Mouse (Mus musculus): ENCODE data around the gene Dusp7. TPM values are rescaled to one million over a fixed set of nuclear protein-coding genes. Genes with fewer than 3 reads are reported as not detected.
A peak's percentile ranks its signal among the peaks of the same experiment; 100 is the strongest.

Dusp7 gene
- polyA plus RNA-seq, 1 experiment from 2014 or later = 17.0 TPM

- Histone ChIP-seq H3K27ac (ENCODE audit: low read depth, low read length) (peak overlapping the region; percentile 59; the same call in 1 of the 2 replicates), H3K4me2 (peak overlapping the region; percentile 32), H3K27me3 (ENCODE audit: control insufficient read depth, insufficient read depth, low read length) (no peaks in the 10 kb centered on the region), H3K4me1 (ENCODE audit: control insufficient read depth, insufficient read depth, low read length) (peaks cover 29% of the 10 kb centered on the region), H3K4me3 (ENCODE audit: low read depth, low read length) (no peak overlapping the region), H3K36me3 (ENCODE audit: control insufficient read depth, insufficient read depth, low read length) (no peaks in the 10 kb centered on the region), H3K9me3 (ENCODE audit: control insufficient read depth, low read length) (no peaks in the 10 kb centered on the region), H3K9ac (ENCODE audit: low read length) (peak overlapping the region; percentile 22; the same call in 1 of the 2 replicates)
- ATAC-seq (ENCODE audit: low FRiP score) = peak; percentile 75
- peak; percentile 93 for DNase-seq (ENCODE audit: low spot score, missing footprints)
- WGBS = 0% methylated on average over 2 of the region's 2 CpGs
Measured at GRCm38 (mm10) chr9:106420608-106421007, 52.2 kb downstream of the Dusp7 start.

GRCm38 (mm10) chr9:106421033-106421864, 52.8 kb downstream of the Dusp7 start:
- peak overlapping the region; percentile 22; the same call in 1 of the 2 replicates for H3K9ac ChIP-seq (ENCODE audit: low read length)
- DNase-seq (ENCODE audit: low spot score, missing footprints) (peak; percentile 92), ATAC-seq (ENCODE audit: low FRiP score) (peak; percentile 26)
- no peaks in the 10 kb centered on the region for H3K27me3 ChIP-seq (ENCODE audit: control insufficient read depth, insufficient read depth, low read length)
- no peaks in the 10 kb centered on the region for H3K9me3 ChIP-seq (ENCODE audit: control insufficient read depth, low read length)
- no peaks in the 10 kb centered on the region for H3K36me3 ChIP-seq (ENCODE audit: control insufficient read depth, insufficient read depth, low read length)
- H3K4me1 ChIP-seq (ENCODE audit: control insufficient read depth, insufficient read depth, low read length) = peaks cover 29% of the 10 kb centered on the region
- peak overlapping the region; percentile 32 for H3K4me2 ChIP-seq
- peak overlapping the region; percentile 59; the same call in 1 of the 2 replicates for H3K27ac ChIP-seq (ENCODE audit: low read depth, low read length)
- H3K4me3 ChIP-seq (ENCODE audit: low read depth, low read length) = no peak overlapping the region
- WGBS = 4% methylated on average over 18 of the region's 18 CpGs

- H3K4me2 ChIP-seq = peak overlapping the region; percentile 30; the same call in 1 of the 2 replicates
- H3K4me3 ChIP-seq (ENCODE audit: low read depth, low read length) = no peak overlapping the region
- peaks cover 29% of the 10 kb centered on the region for H3K4me1 ChIP-seq (ENCODE audit: control insufficient read depth, insufficient read depth, low read length)
- no peaks in the 10 kb centered on the region for H3K9me3 ChIP-seq (ENCODE audit: control insufficient read depth, low read length)
- H3K27me3 ChIP-seq (ENCODE audit: control insufficient read depth, insufficient read depth, low read length) = no peaks in the 10 kb centered on the region
- WGBS = 0% methylated on average over 3 of the region's 3 CpGs
- no peaks in the 10 kb centered on the region for H3K36me3 ChIP-seq (ENCODE audit: control insufficient read depth, insufficient read depth, low read length)
- ATAC-seq (ENCODE audit: low FRiP score) (peak; percentile 76), DNase-seq (ENCODE audit: low spot score, missing footprints) (peak; percentile 98)
- no peak overlapping the region for H3K9ac ChIP-seq (ENCODE audit: low read length)
- H3K27ac ChIP-seq (ENCODE audit: low read depth, low read length) = no peak overlapping the region; the same call in 1 of the 2 replicates
Measured at GRCm38 (mm10) chr9:106421865-106422160, 53.4 kb downstream of the Dusp7 start.

Other genes with a start within 250 kb of the Dusp7 start
- gene Glyctk, start 210.5 kb upstream of the Dusp7 start, polyA plus RNA-seq (2014; fragmentation: Nextera tagmentation; extraction: Ambion mirVana) = 5.6 and 6.3 TPM in 2 replicates
- gene Wdr82, start 197.7 kb upstream of the Dusp7 start, polyA plus RNA-seq (2014; fragmentation: Nextera tagmentation; extraction: Ambion mirVana) = 30.2 and 32.6 TPM in 2 replicates
- gene Ppm1m, start 168.9 kb upstream of the Dusp7 start, polyA plus RNA-seq (2014; fragmentation: Nextera tagmentation; extraction: Ambion mirVana) = 23.6 and 26.9 TPM in 2 replicates
- gene Twf2, start 165.5 kb upstream of the Dusp7 start, polyA plus RNA-seq (2014; fragmentation: Nextera tagmentation; extraction: Ambion mirVana) = 55.6 and 61.4 TPM in 2 replicates
- gene Tlr9, start 146.0 kb upstream of the Dusp7 start, polyA plus RNA-seq (2014; fragmentation: Nextera tagmentation; extraction: Ambion mirVana) = 0.15 TPM in 1 of 2 replicates, not detected in the other
- gene Alas1, start 120.0 kb upstream of the Dusp7 start, polyA plus RNA-seq (2014; fragmentation: Nextera tagmentation; extraction: Ambion mirVana) = 91.0 and 91.4 TPM in 2 replicates
- gene Poc1a, start 87.6 kb upstream of the Dusp7 start, polyA plus RNA-seq (2014; fragmentation: Nextera tagmentation; extraction: Ambion mirVana) = 29.4 and 30.9 TPM in 2 replicates
- gene Rpl29, start 60.8 kb downstream of the Dusp7 start, polyA plus RNA-seq (2014; fragmentation: Nextera tagmentation; extraction: Ambion mirVana) = 867 and 874 TPM in 2 replicates
- 29.9 and 30.4 TPM in 2 replicates for gene Acy1, start 69.7 kb downstream of the Dusp7 start, polyA plus RNA-seq (2014; fragmentation: Nextera tagmentation; extraction: Ambion mirVana)
- gene Abhd14b, start 78.8 kb downstream of the Dusp7 start, polyA plus RNA-seq (2014; fragmentation: Nextera tagmentation; extraction: Ambion mirVana) = 3.9 and 4.5 TPM in 2 replicates
- gene Abhd14a, start 79.0 kb downstream of the Dusp7 start, polyA plus RNA-seq (2014; fragmentation: Nextera tagmentation; extraction: Ambion mirVana) = 30.8 and 34.5 TPM in 2 replicates
- gene Pcbp4, start 84.7 kb downstream of the Dusp7 start, polyA plus RNA-seq (2014; fragmentation: Nextera tagmentation; extraction: Ambion mirVana) = 219 and 256 TPM in 2 replicates
- gene Gpr62, start 97.3 kb downstream of the Dusp7 start, polyA plus RNA-seq (2014; fragmentation: Nextera tagmentation; extraction: Ambion mirVana) = 0.12 and 0.23 TPM in 2 replicates
- gene Rrp9, start 107.3 kb downstream of the Dusp7 start, polyA plus RNA-seq (2014; fragmentation: Nextera tagmentation; extraction: Ambion mirVana) = 38.2 and 44.4 TPM in 2 replicates
- gene Parp3, start 108.3 kb downstream of the Dusp7 start, polyA plus RNA-seq (2014; fragmentation: Nextera tagmentation; extraction: Ambion mirVana) = 1.1 and 1.2 TPM in 2 replicates
- not detected in 2 replicates for gene Iqcf1, start 131.3 kb downstream of the Dusp7 start, polyA plus RNA-seq (2014; fragmentation: Nextera tagmentation; extraction: Ambion mirVana)
- not detected in 2 replicates for gene Iqcf5, start 145.9 kb downstream of the Dusp7 start, polyA plus RNA-seq (2014; fragmentation: Nextera tagmentation; extraction: Ambion mirVana)
- gene Iqcf3, start 193.0 kb downstream of the Dusp7 start, polyA plus RNA-seq (2014; fragmentation: Nextera tagmentation; extraction: Ambion mirVana) = not detected in 2 replicates
- gene Iqcf4, start 202.4 kb downstream of the Dusp7 start, polyA plus RNA-seq (2014; fragmentation: Nextera tagmentation; extraction: Ambion mirVana) = not detected in 2 replicates